Mouse (Mus musculus): Measurements from ENCODE around the gene Spry2. TPM values are rescaled to one million over a fixed set of nuclear protein-coding genes. Genes with fewer than 3 reads are reported as not detected.

The Spry2 gene
- total RNA-seq, 1 experiment: 49.5 TPM

DNA sequence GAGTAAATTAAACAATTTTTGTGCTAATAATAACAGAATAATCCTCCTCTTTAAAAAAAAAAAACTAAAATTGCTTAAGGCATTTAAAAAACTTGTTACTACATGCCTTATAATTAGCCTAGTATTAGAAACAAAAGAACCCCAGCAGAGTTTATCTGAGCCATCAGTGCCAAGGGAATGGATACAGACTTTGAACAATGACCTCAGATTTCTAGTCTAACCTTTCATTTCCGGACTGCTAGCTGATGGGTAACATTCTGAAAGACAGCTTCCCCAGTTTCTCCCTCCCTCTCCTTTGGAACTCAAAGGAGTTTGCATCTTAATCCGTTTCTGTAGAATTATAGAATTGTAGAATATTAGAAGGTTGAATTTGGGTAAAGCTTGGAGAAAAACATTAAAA, 36.7 kb downstream of the Spry2 start:
- H3K4me3 ChIP-seq (ENCODE audit: insufficient read depth in 1 of 2, low read depth in 1 of 2, low read length in 2 of 2, poor library complexity in 1 of 2, severe bottlenecking in 1 of 2): peak overlapping the region in 1 of 2 experiments; percentile 34; a peak in 1 of 4 replicates
- no peak overlapping the region for H3K9ac ChIP-seq (ENCODE audit: insufficient read depth, low read depth, low read length, poor library complexity, severe bottlenecking)
- TF ChIP-seq ZNF384 (IDR thresholded peaks at IDR 0.05; ENCODE audit: low read depth, low read length) (0 out of 2 replicates have a peak, but pooled peaks have one; percentile 5), MAFK (IDR thresholded peaks at IDR 0.05; ENCODE audit: insufficient read depth, low read depth, low read length) (no peak), CHD2 (IDR thresholded peaks at IDR 0.05; ENCODE audit: low read depth, low read length) (no peak), HCFC1 (IDR thresholded peaks at IDR 0.05; ENCODE audit: borderline replicate concordance, insufficient read depth, low read length) (no peak)
- in situ Hi-C loops (cut with MboI; ENCODE audit: low sequenced_read_pairs in 2 of 2, unreplicated experiment in 2 of 2): no loop called here
- H3K4me1 ChIP-seq (ENCODE audit: control insufficient read depth in 2 of 2, insufficient read depth in 2 of 2, low read length in 2 of 2, poor library complexity in 1 of 2): peaks cover 8 to 18% of the 10 kb centered on the region in 2 experiments
- no peaks in the 10 kb centered on the region; the same call in none of the 2 replicates for H3K36me3 ChIP-seq (ENCODE audit: control insufficient read depth, insufficient read depth, low read length, poor library complexity, severe bottlenecking)
- DNase-seq (ENCODE audit: low read depth, low spot score): peak; percentile 44
- H3K27ac ChIP-seq (ENCODE audit: insufficient read depth, low read depth, low read length, poor library complexity, severe bottlenecking): peak overlapping the region; percentile 87; the same call in 1 of the 2 replicates
- H3K9me3 ChIP-seq (ENCODE audit: control insufficient read depth, insufficient read depth, low read depth, low read length): no peaks in the 10 kb centered on the region

DNA sequence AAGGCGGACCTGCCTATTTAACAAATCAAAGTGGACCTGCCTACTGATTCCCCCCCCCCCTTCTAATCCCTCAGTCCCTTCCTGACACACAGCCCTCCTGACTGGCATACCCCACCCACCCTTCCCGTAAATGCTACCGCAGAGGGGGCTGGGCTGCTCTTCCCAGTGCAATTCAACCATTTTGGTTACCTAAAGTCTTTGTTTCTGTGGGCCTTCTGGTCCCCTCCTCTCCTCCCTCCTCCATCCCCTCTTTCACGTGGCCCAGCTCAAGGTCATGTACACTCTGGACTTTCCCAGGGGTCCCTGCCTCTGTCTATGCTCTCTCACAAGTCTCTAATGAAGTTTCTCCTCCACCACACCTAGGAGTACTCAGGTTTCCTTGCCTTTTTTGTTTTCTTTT, 37.3 kb downstream of the Spry2 start:
- TF ChIP-seq HCFC1 (IDR thresholded peaks at IDR 0.05; ENCODE audit: borderline replicate concordance, insufficient read depth, low read length): peak; percentile 48; the same call in 1 of the 2 replicates
- TF ChIP-seq CHD2 (IDR thresholded peaks at IDR 0.05; ENCODE audit: low read depth, low read length): 0 out of 2 replicates have a peak, but pooled peaks have one; percentile 29
- TF ChIP-seq ZNF384 (IDR thresholded peaks at IDR 0.05; ENCODE audit: low read depth, low read length): no peak; the same call in 1 of the 2 replicates
- TF ChIP-seq ZC3H11A (IDR thresholded peaks at IDR 0.05; ENCODE audit: borderline replicate concordance, low read depth, low read length): no peak
- TF ChIP-seq MAFK (IDR thresholded peaks at IDR 0.05; ENCODE audit: insufficient read depth, low read depth, low read length): no peak
- H3K4me3 ChIP-seq (ENCODE audit: insufficient read depth in 1 of 2, low read depth in 1 of 2, low read length in 2 of 2, poor library complexity in 1 of 2, severe bottlenecking in 1 of 2): peak overlapping the region in 1 of 2 experiments; percentile 43; a peak in 2 of 4 replicates
- H3K27ac ChIP-seq (ENCODE audit: insufficient read depth, low read depth, low read length, poor library complexity, severe bottlenecking): peak overlapping the region; percentile 87
- no peak overlapping the region for H3K9ac ChIP-seq (ENCODE audit: insufficient read depth, low read depth, low read length, poor library complexity, severe bottlenecking)
- H3K4me1 ChIP-seq (ENCODE audit: control insufficient read depth in 2 of 2, insufficient read depth in 2 of 2, low read length in 2 of 2, poor library complexity in 1 of 2): peaks cover 8 to 18% of the 10 kb centered on the region in 2 experiments
- H3K9me3 ChIP-seq (ENCODE audit: control insufficient read depth, insufficient read depth, low read depth, low read length): no peaks in the 10 kb centered on the region
- H3K36me3 ChIP-seq (ENCODE audit: control insufficient read depth, insufficient read depth, low read length, poor library complexity, severe bottlenecking): no peaks in the 10 kb centered on the region; the same call in none of the 2 replicates
- in situ Hi-C loops (cut with MboI; ENCODE audit: low sequenced_read_pairs in 2 of 2, unreplicated experiment in 2 of 2): no loop called here
- peak; percentile 81 for DNase-seq (ENCODE audit: low read depth, low spot score)

DNA sequence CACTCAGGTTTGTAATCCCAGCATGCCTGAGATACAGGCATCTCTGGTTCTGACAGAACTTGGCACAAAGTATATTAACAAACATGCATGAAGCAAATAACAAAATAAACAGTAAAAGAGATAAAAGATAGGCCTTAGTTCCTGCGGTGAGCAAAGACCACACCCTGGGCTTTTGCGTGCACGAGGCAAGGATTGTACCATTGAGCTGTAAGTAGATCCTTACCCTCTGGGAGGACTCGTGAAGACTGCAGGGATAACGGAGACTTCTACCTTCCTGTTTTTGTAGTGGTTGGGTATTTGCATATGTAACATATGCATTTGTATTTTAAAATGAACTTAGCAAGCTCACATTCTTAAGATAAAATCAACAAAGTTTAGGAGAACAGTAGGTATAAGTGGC, 37.7 kb downstream of the Spry2 start:
- Histone ChIP-seq H3K27ac (ENCODE audit: insufficient read depth, low read depth, low read length, poor library complexity, severe bottlenecking) (peak overlapping the region; percentile 87), H3K9ac (ENCODE audit: insufficient read depth, low read depth, low read length, poor library complexity, severe bottlenecking) (no peak overlapping the region; the same call in 1 of the 2 replicates), H3K4me3 (ENCODE audit: insufficient read depth in 1 of 2, low read depth in 1 of 2, low read length in 2 of 2, poor library complexity in 1 of 2, severe bottlenecking in 1 of 2) (peak overlapping the region; percentile 19 to 43), H3K9me3 (ENCODE audit: control insufficient read depth, insufficient read depth, low read depth, low read length) (no peaks in the 10 kb centered on the region), H3K36me3 (ENCODE audit: control insufficient read depth, insufficient read depth, low read length, poor library complexity, severe bottlenecking) (no peaks in the 10 kb centered on the region; the same call in none of the 2 replicates), H3K4me1 (ENCODE audit: control insufficient read depth in 2 of 2, insufficient read depth in 2 of 2, low read length in 2 of 2, poor library complexity in 1 of 2) (peaks cover 8 to 18% of the 10 kb centered on the region in 2 experiments)
- no peak for DNase-seq (ENCODE audit: low read depth, low spot score)
- in situ Hi-C loops (cut with MboI; ENCODE audit: low sequenced_read_pairs in 2 of 2, unreplicated experiment in 2 of 2): no loop called here
- TF ChIP-seq CHD2 (IDR thresholded peaks at IDR 0.05; ENCODE audit: low read depth, low read length) (no peak), HCFC1 (IDR thresholded peaks at IDR 0.05; ENCODE audit: borderline replicate concordance, insufficient read depth, low read length) (no peak; the same call in 1 of the 2 replicates)

DNA sequence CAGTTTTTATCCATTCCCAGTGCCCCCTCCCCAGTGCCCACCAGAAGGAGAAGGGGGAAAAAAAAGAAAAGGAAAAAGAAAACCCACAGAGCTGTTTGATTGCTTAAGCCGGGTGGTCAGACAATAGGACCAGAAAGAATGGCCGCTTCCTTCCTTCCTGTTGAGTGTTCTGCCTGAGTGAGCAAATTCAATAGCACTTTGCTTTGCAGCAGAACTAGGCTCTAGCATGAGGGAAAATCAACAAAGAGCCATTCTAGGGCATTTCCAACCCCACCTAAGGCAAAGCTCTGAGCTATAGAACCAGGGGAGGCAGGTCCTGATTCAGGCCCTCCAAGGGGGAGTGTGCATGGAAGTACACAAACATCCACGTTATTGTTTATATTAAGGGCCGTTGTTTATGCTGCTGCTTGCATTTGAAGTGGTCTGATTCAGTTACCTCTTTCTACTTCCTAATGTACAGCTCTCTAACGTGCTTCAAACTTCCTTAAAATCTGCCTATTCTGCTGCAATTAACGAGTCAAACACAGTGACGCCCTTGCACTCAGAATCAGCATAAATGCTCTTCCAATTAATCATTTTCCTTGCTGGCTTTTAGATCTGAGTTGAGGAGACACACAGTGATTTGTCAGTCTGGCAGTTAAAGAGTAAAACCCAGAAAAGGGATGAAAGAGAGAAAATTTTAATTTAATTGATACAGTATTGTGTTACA, 45.1 kb downstream of the Spry2 start:
- TF ChIP-seq MAFK (IDR thresholded peaks at IDR 0.05; ENCODE audit: insufficient read depth, low read depth, low read length) (peak; percentile 44; the same call in 1 of the 2 replicates), CHD2 (IDR thresholded peaks at IDR 0.05; ENCODE audit: low read depth, low read length) (no peak; the same call in 1 of the 2 replicates), ZNF384 (IDR thresholded peaks at IDR 0.05; ENCODE audit: low read depth, low read length) (peak; percentile 70), ZC3H11A (IDR thresholded peaks at IDR 0.05; ENCODE audit: borderline replicate concordance, low read depth, low read length) (no peak), HCFC1 (IDR thresholded peaks at IDR 0.05; ENCODE audit: borderline replicate concordance, insufficient read depth, low read length) (no peak)
- Histone ChIP-seq H3K36me3 (ENCODE audit: control insufficient read depth, insufficient read depth, low read length, poor library complexity, severe bottlenecking) (no peaks in the 10 kb centered on the region; the same call in 1 of the 2 replicates), H3K4me3 (ENCODE audit: insufficient read depth in 1 of 2, low read depth in 1 of 2, low read length in 2 of 2, poor library complexity in 1 of 2, severe bottlenecking in 1 of 2) (0 out of 4 replicates have a peak overlapping the region, but pooled peaks of 1 of the 2 experiments have one; percentile 14), H3K27ac (ENCODE audit: insufficient read depth, low read depth, low read length, poor library complexity, severe bottlenecking) (peak overlapping the region; percentile 63; the same call in 1 of the 2 replicates), H3K9me3 (ENCODE audit: control insufficient read depth, insufficient read depth, low read depth, low read length) (no peaks in the 10 kb centered on the region), H3K9ac (ENCODE audit: insufficient read depth, low read depth, low read length, poor library complexity, severe bottlenecking) (no peak overlapping the region), H3K4me1 (ENCODE audit: control insufficient read depth in 2 of 2, insufficient read depth in 2 of 2, low read length in 2 of 2, poor library complexity in 1 of 2) (peaks cover 2 to 10% of the 10 kb centered on the region in 2 experiments; a peak in 3 of 4 replicates)
- in situ Hi-C loops (cut with MboI; ENCODE audit: low sequenced_read_pairs in 2 of 2, unreplicated experiment in 2 of 2): no loop called here
- DNase-seq (ENCODE audit: low read depth, low spot score): peak; percentile 47

Other genes starting within 250 kb of the Spry2 start
- 1.3 and 4.3 TPM in 2 replicates for gene Trim52, start 209.4 kb upstream of the Spry2 start, total RNA-seq (2012; rRNA removed)

All from ES-E14 (cell line).